Mouse (Mus musculus): ENCODE data around the gene Ttyh1. TPM values are rescaled to one million over a fixed set of nuclear protein-coding genes. Genes with fewer than 3 reads are reported as not detected.
A peak's percentile ranks its signal among the peaks of the same experiment; 100 is the strongest.

The Ttyh1 gene
- total and polyA plus RNA-seq, 2 experiments from 2014 or later: 186 to 742 TPM

DNA sequence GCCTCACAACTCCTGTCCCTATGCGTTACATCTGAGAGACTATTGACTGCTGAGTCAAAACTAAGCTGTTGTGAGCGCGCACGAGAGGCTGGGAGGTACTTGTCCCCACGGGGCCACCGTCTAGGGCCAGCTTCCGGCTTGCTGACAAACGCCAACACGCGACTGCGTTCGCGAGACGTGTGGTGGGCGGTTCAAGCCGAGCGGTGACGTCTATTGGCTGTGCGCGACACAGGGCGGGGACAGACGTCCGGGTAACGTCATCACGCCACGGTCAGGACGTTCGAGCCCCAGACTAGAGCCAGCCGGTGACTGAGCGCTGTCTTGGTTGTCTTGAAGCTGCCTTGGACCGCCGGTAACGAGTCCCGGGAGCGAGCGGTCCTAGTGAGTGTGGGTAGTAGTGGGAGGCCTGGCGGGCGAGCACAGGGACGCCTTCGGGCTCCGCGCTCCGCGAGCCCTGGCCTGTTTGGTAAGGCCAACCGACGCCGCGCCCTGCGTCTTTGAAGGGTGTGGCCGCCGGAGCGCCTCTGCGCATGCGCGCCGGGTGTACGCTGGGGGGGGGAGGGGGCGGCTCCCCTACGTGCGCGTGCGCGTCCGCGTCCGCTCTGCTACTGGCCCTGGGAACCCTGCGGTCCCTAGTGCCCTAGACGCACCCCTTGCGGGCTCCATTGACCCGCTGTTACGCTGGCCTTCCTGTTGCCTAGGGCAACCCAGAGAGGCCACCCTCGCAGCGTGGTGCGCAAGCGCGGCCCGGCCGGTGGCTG is 17.7 kb downstream of the Ttyh1 start, which contains the start of gene Leng8:
Gene Leng8, plus strand, starts transcription at position 269 of the 761 bp plus-strand sequence.
- WGBS: under 1% methylated on average over 57 of the region's 78 CpGs
- Histone ChIP-seq H3K27me3 (ENCODE audit: insufficient read depth, low read length) (no peaks in the 10 kb centered on the region), H3K4me3 (ENCODE audit: low read depth, low read length) (peak within 1 kb of the TSS; percentile 79), H3K4me1 (ENCODE audit: insufficient read depth, low read length) (peaks cover 6% of the 10 kb centered on the region; the same call in 1 of the 2 replicates), H3K9ac (replicated peaks; ENCODE audit: low read length, poor library complexity, severe bottlenecking) (peak within 1 kb of the TSS; percentile 83), H3K36me3 (ENCODE audit: insufficient read depth, low read length) (peaks cover 45% of the 10 kb centered on the region), H3K9me3 (ENCODE audit: low read length) (no peaks in the 10 kb centered on the region), H3K27ac (ENCODE audit: low read depth, low read length) (peak within 1 kb of the TSS; percentile 98), H3K4me2 (ENCODE audit: low read depth, low read length, poor library complexity, severe bottlenecking) (peak within 1 kb of the TSS; percentile 89)
- ATAC-seq (ENCODE audit: low FRiP score) (peak; percentile 99), DNase-seq (ENCODE audit: low spot score) (peak; percentile 99)
- no peak; the same call in 1 of the 2 replicates for TF ChIP-seq CTCF (IDR thresholded peaks at IDR 0.05)

DNA sequence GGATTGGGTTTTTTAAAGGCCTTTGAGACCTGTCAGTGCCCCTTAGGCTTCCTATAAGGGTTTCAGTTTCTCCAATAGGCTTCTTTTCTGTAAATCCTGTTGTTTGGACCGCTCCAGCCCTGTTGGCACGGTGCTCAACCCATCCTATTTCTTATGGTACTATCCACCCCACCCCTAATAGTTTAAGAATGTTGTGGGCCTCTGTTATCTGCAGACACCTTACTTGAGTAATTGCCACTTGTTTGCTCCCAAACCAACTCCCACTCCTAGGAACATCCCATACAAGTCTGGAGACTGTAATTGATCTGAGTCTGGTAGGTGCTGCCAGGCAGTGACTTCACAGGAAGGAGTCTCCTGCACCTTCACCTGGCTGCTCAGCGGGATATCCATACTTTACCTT is 18.5 kb downstream of the Ttyh1 start:
- Histone ChIP-seq H3K27ac (ENCODE audit: low read depth, low read length) (peak overlapping the region; percentile 98), H3K4me1 (ENCODE audit: insufficient read depth, low read length) (peaks cover 6% of the 10 kb centered on the region; the same call in 1 of the 2 replicates), H3K4me3 (ENCODE audit: low read depth, low read length) (peak overlapping the region; percentile 79), H3K4me2 (ENCODE audit: low read depth, low read length, poor library complexity, severe bottlenecking) (peak overlapping the region; percentile 89), H3K36me3 (ENCODE audit: insufficient read depth, low read length) (peaks cover 45% of the 10 kb centered on the region), H3K9ac (replicated peaks; ENCODE audit: low read length, poor library complexity, severe bottlenecking) (peak overlapping the region; percentile 83), H3K27me3 (ENCODE audit: insufficient read depth, low read length) (no peaks in the 10 kb centered on the region), H3K9me3 (ENCODE audit: low read length) (no peaks in the 10 kb centered on the region)
- no peak for TF ChIP-seq CTCF (IDR thresholded peaks at IDR 0.05)
- DNase-seq (ENCODE audit: low spot score) (no peak), ATAC-seq (ENCODE audit: low FRiP score) (no peak)
- 48% methylated on average over 3 of the region's 3 CpGs for WGBS

DNA sequence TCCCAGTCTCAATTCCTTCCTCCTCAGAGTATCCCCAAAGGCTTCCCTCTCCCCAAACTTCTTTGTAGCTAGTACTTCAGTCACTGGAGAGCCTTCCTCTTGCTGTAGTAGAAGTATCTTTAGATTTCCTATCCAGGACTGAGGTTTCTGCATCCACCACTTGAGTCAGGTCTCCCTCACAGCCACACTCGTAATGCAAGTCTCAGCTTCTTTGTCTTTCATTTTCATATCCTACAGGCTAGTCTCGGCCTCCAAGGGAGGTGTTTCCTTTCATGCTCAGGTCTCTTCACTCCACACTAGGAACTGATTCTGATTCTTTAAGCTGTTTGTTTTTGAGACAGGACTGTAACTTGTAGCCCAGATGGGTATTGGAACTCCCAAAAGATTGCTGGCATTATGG is 19.0 kb downstream of the Ttyh1 start:
- no peaks in the 10 kb centered on the region for H3K9me3 ChIP-seq (ENCODE audit: low read length)
- no peaks in the 10 kb centered on the region for H3K27me3 ChIP-seq (ENCODE audit: insufficient read depth, low read length)
- peak overlapping the region; percentile 83; the same call in 1 of the 2 replicates for H3K9ac ChIP-seq (replicated peaks; ENCODE audit: low read length, poor library complexity, severe bottlenecking)
- peak overlapping the region; percentile 89 for H3K4me2 ChIP-seq (ENCODE audit: low read depth, low read length, poor library complexity, severe bottlenecking)
- peaks cover 45% of the 10 kb centered on the region for H3K36me3 ChIP-seq (ENCODE audit: insufficient read depth, low read length)
- peak overlapping the region; percentile 79 for H3K4me3 ChIP-seq (ENCODE audit: low read depth, low read length)
- H3K27ac ChIP-seq (ENCODE audit: low read depth, low read length): no peak overlapping the region
- 82% methylated on average over 2 of the region's 2 CpGs for WGBS
- ATAC-seq (ENCODE audit: low FRiP score) (no peak), DNase-seq (ENCODE audit: low spot score) (no peak)
- TF ChIP-seq CTCF (IDR thresholded peaks at IDR 0.05): no peak
- peaks cover 6% of the 10 kb centered on the region; the same call in 1 of the 2 replicates for H3K4me1 ChIP-seq (ENCODE audit: insufficient read depth, low read length)

DNA sequence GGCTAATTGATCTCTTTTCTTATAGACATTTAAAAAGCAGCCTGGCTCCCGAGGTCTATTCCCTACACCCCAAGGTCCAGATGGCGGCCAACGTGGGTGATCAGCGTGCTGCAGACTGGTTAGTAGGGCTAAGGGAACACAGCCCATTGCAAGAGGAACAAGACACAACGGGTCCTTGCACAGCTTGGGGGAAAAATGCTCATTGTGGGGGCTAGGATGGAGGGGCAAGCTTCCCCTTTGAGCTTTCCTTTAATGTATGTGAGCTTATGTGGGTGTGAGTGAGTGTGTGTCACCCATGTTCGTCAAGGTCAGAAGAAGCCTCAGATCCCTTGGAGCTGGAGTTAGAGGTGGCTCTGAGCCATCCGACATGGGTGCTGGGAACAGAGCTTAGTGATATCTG is 19.5 kb downstream of the Ttyh1 start:
- Histone ChIP-seq H3K9me3 (ENCODE audit: low read length) (no peaks in the 10 kb centered on the region), H3K27ac (ENCODE audit: low read depth, low read length) (no peak overlapping the region), H3K9ac (replicated peaks; ENCODE audit: low read length, poor library complexity, severe bottlenecking) (no peak overlapping the region), H3K4me2 (ENCODE audit: low read depth, low read length, poor library complexity, severe bottlenecking) (no peak overlapping the region), H3K4me1 (ENCODE audit: insufficient read depth, low read length) (peaks cover 6% of the 10 kb centered on the region; the same call in 1 of the 2 replicates), H3K27me3 (ENCODE audit: insufficient read depth, low read length) (no peaks in the 10 kb centered on the region), H3K4me3 (ENCODE audit: low read depth, low read length) (no peak overlapping the region), H3K36me3 (ENCODE audit: insufficient read depth, low read length) (peaks cover 50% of the 10 kb centered on the region)
- WGBS: 92% methylated on average over 7 of the region's 7 CpGs
- no peak for TF ChIP-seq CTCF (IDR thresholded peaks at IDR 0.05)
- ATAC-seq (ENCODE audit: low FRiP score): no peak
- no peak for DNase-seq (ENCODE audit: low spot score)

DNA sequence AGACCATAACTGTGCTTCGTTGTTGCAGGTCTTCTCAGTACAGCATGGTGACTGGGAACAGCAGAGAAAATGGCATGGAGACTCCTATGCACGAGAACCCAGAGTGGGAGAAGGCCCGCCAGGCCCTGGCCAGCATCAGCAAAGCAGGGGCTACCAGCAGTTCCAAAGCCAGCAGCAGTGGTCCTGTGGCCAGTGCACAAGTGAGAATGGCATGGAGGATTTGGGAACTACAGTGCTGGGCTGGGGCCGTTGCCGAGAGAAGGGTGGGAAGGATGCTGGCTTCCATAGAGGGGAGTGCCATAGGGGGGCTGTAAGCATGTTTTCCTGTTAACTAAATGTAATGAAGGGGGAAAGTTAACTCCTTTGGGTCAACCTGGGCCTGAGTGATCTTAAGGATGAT is 20.2 kb downstream of the Ttyh1 start:
- 92% methylated on average over 5 of the region's 5 CpGs for WGBS
- H3K36me3 ChIP-seq (ENCODE audit: insufficient read depth, low read length): peaks cover 53% of the 10 kb centered on the region

DNA sequence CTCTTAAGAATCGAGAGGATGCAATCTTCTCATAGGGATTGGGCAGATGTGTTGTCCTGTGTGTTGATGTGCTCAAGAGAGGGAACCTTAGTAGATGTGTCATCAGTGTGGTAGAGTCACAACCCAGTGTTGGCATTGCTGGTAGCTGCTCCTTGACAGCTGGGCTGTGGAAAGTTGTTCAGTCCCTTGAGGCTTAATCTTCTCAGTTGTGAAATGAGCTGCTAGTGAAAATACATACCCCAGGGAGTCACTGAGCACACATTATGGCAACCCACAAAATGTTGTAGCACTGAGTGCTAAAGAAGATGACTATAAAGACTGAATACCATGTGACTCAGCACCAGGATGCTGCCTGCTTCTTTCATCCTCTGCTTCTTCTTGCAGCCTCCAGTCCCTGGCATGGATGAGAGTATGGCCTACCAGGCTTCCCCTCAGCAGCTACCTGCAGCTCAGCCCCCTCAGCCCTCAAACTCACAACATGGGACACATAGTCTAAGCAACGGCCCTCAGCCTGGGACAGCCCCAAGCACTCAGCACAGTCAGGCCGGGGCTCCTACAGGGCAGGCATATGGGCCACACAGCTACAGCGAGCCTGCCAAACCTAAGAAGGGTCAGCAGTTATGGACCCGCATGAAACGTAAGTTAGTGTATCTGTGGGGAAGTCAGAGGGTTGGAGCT is 22.6 kb downstream of the Ttyh1 start:
- TF ChIP-seq CTCF (IDR thresholded peaks at IDR 0.05): no peak
- no peaks in the 10 kb centered on the region for H3K27me3 ChIP-seq (ENCODE audit: insufficient read depth, low read length)
- H3K36me3 ChIP-seq (ENCODE audit: insufficient read depth, low read length): peaks cover 74% of the 10 kb centered on the region

More for the DNA sequence above, 20.2 kb downstream of the Ttyh1 start:
- Histone ChIP-seq H3K4me1 (ENCODE audit: insufficient read depth, low read length) (peaks cover 6% of the 10 kb centered on the region; the same call in 1 of the 2 replicates), H3K4me3 (ENCODE audit: low read depth, low read length) (no peak overlapping the region), H3K9me3 (ENCODE audit: low read length) (no peaks in the 10 kb centered on the region), H3K27ac (ENCODE audit: low read depth, low read length) (no peak overlapping the region), H3K27me3 (ENCODE audit: insufficient read depth, low read length) (no peaks in the 10 kb centered on the region), H3K4me2 (ENCODE audit: low read depth, low read length, poor library complexity, severe bottlenecking) (no peak overlapping the region), H3K9ac (replicated peaks; ENCODE audit: low read length, poor library complexity, severe bottlenecking) (no peak overlapping the region)
- ATAC-seq (ENCODE audit: low FRiP score) (no peak), DNase-seq (ENCODE audit: low spot score) (no peak)
- TF ChIP-seq CTCF (IDR thresholded peaks at IDR 0.05): no peak

More for the DNA sequence above, 22.6 kb downstream of the Ttyh1 start:
- H3K27ac ChIP-seq (ENCODE audit: low read depth, low read length): no peak overlapping the region
- WGBS: 93% methylated on average over 6 of the region's 6 CpGs
- no peak overlapping the region for H3K9ac ChIP-seq (replicated peaks; ENCODE audit: low read length, poor library complexity, severe bottlenecking)
- ATAC-seq (ENCODE audit: low FRiP score) (no peak), DNase-seq (ENCODE audit: low spot score) (no peak)
- no peak overlapping the region for H3K4me3 ChIP-seq (ENCODE audit: low read depth, low read length)
- H3K9me3 ChIP-seq (ENCODE audit: low read length): no peaks in the 10 kb centered on the region
- peaks cover 6% of the 10 kb centered on the region; the same call in 1 of the 2 replicates for H3K4me1 ChIP-seq (ENCODE audit: insufficient read depth, low read length)
- H3K4me2 ChIP-seq (ENCODE audit: low read depth, low read length, poor library complexity, severe bottlenecking): no peak overlapping the region

All from midbrain, postnatal 0 days (tissue).